Mouse (Mus musculus) C2C12 (cell line): ENCODE data around the gene Anxa3.

Experiments used
- CTCF ChIP-seq: IDR thresholded peaks from one replicate; pipeline ENCODE4 v1.5.1; 2011; ENCODE audit not compliant: control insufficient read depth, insufficient read depth, insufficient read length
- MAX ChIP-seq: IDR thresholded peaks from one replicate; pipeline ENCODE4 v1.6.1; 2011; ENCODE audit warnings: mild to moderate bottlenecking, control low read depth
- MYOD1 ChIP-seq: IDR thresholded peaks from one replicate; pipeline ENCODE4 v1.6.1; 2011; ENCODE audit warnings: low read depth; ENCODE audit not compliant: control insufficient read depth, insufficient read length
- MYOG ChIP-seq: IDR thresholded peaks from one replicate; pipeline ENCODE4 v1.6.1; 2011; ENCODE audit not compliant: control insufficient read depth, insufficient read length; ENCODE audit errors: extremely low read depth
- USF1 ChIP-seq: IDR thresholded peaks from one replicate; pipeline ENCODE4 v1.6.1; 2011; ENCODE audit warnings: low read depth, mild to moderate bottlenecking, control low read depth, moderate library complexity

GRCm38 (mm10) chr5:96802185-96802584, 9.0 kb downstream of the Anxa3 start:
- TF ChIP-seq USF1 (peak; percentile 1), CTCF (no peak), MAX (no peak), MYOD1 (no peak), MYOG (no peak)
